Mouse (Mus musculus) embryonic facial prominence, embryonic 14.5 days (tissue): ENCODE results near the gene Orc1. TPM values are rescaled to one million over a fixed set of nuclear protein-coding genes. Genes with fewer than 3 reads are reported as not detected.

Experiments
- ATAC-seq: fragments of 200-750 bp; cut with Nextera tagmentation; 2 replicates; pipeline ENCODE4 v1.8.0; 2017; ENCODE audit warnings: low read depth, moderate number of reproducible peaks, moderate TSS enrichment
- DNase-seq: peaks from one replicate; pipeline ENCODE4 v3.0.0-alpha.2; 2015; ENCODE audit warnings: low spot score
- H3K27ac ChIP-seq: fragments of 300-500 bp; sonication (generic); replicated peaks from 2 replicates; pipeline ENCODE4 v1.5.1; 2014; ENCODE audit warnings: low read depth, mild to moderate bottlenecking, low read length, moderate library complexity
- H3K27me3 ChIP-seq: fragments of 300-500 bp; sonication (generic); replicated peaks from 2 replicates; pipeline ENCODE4 v1.6.1; 2014; ENCODE audit warnings: low read length; ENCODE audit not compliant: control insufficient read depth, insufficient read depth
- H3K36me3 ChIP-seq: fragments of 300-500 bp; sonication (generic); 2 replicates; pipeline ENCODE4 v1.6.1; 2014; ENCODE audit warnings: low read length, mixed read lengths; ENCODE audit not compliant: control insufficient read depth, insufficient read depth
- H3K4me1 ChIP-seq: fragments of 300-500 bp; sonication (generic); 2 replicates; pipeline ENCODE4 v1.6.1; 2014; ENCODE audit warnings: antibody characterized with exemption, low read length; ENCODE audit not compliant: control insufficient read depth, insufficient read depth
- H3K4me2 ChIP-seq: fragments of 300-500 bp; sonication (generic); 2 replicates; pipeline ENCODE4 v1.6.1; 2014; ENCODE audit warnings: low read depth, mild to moderate bottlenecking, low read length, moderate library complexity, mixed read lengths
- H3K4me3 ChIP-seq: fragments of 300-500 bp; sonication (generic); 2 replicates; pipeline ENCODE4 v1.5.1; 2014; ENCODE audit warnings: low read depth, mild to moderate bottlenecking, low read length
- H3K9ac ChIP-seq: fragments of 300-500 bp; sonication (generic); 2 replicates; pipeline ENCODE4 v1.6.1; 2014; ENCODE audit warnings: low read depth, mild to moderate bottlenecking, low read length, moderate library complexity, mixed read lengths
- H3K9me3 ChIP-seq: fragments of 300-500 bp; sonication (generic); 2 replicates; pipeline ENCODE4 v1.6.1; 2016; ENCODE audit warnings: low read length; ENCODE audit not compliant: control insufficient read depth
- WGBS: fragments of 180-500 bp; shearing (Covaris S2); extraction: QIAGEN DNeasy Blood & Tissue Kit; methylation state at CpG from one replicate; pipeline ENCODE4 v1.1.7; 2014; 5-methylcytosine and 5-hydroxymethylcytosine counted together
- polyA plus RNA-seq: library from polyadenylated mRNA; unstranded; fragments of >200 nt; fragmentation: Nextera tagmentation; extraction: Ambion mirVana; gene quantifications from 2 replicates; pipeline ENCODE4 v1.2.1, GENCODE M21; 2014

Orc1 gene
- polyA plus RNA-seq, 1 experiment from 2014 or later, result 7.8 TPM

DNA sequence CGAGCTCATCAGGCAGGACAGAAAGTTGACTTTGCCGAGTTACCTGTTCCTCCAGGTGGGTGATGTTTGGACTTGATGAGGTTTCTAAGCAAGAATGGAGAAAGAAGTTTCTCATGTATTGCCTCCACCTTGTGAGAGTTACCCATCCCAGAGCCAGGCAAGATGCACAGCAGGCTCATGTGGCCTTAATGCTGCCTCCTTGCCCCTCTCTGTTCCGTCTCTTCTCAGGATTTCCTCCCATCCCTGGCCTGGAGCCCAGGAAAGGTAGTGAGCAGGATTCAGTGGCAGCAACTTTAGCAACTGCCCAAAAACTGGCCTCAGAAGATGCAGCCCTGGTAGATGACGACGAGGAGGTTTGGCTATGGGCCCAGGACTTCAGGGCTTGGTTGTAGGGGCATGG, 47.8 kb downstream of the Orc1 start:
- Histone ChIP-seq H3K36me3 (peaks cover 85% of the 10 kb centered on the region), H3K4me1 (no peaks in the 10 kb centered on the region)
- 86% methylated on average over 5 of the region's 5 CpGs for WGBS

DNA sequence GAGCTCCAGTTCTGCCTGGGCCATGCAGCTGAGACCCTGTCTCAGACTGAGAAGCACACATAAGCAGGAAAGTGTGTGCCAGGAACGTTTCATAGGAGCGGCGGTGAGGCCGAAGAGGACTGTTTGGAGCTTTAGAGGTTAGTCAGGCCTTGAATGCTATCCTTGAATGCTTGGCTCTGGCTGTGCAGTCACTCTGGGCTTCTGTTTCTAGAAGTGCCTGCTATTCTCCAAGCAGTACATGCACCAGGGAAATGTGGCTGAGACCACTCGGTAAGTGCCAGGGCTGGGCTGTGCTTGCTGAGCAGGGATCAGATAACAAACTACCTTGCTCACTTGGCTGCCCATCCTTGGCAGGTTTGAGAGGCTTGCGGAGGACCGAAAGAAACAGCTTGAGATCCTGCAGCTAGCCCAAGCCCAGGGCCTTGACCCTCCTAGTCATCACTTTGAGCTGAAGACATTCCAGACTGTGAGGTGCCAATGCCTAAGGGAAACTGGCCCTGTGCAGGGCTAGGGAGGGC, 50.2 kb downstream of the Orc1 start:
- Histone ChIP-seq H3K36me3 (peaks cover 97% of the 10 kb centered on the region), H3K4me1 (no peaks in the 10 kb centered on the region), H3K9ac (no peak overlapping the region), H3K9me3 (no peaks in the 10 kb centered on the region), H3K4me2 (no peak overlapping the region), H3K4me3 (no peak overlapping the region), H3K27me3 (no peaks in the 10 kb centered on the region), H3K27ac (no peak overlapping the region)
- DNase-seq, result no peak
- WGBS, result 94% methylated on average over 7 of the region's 7 CpGs
- ATAC-seq, result no peak

More for the DNA sequence above, 47.8 kb downstream of the Orc1 start:
- Histone ChIP-seq H3K27ac (no peak overlapping the region), H3K4me2 (no peak overlapping the region), H3K27me3 (no peaks in the 10 kb centered on the region), H3K9me3 (no peaks in the 10 kb centered on the region), H3K4me3 (no peak overlapping the region), H3K9ac (no peak overlapping the region)
- no peak for ATAC-seq
- DNase-seq, result no peak

GRCm38 (mm10) chr4:108630096-108630495, 50.9 kb downstream of the Orc1 start:
- H3K4me3 ChIP-seq, result no peak overlapping the region
- H3K27me3 ChIP-seq, result no peaks in the 10 kb centered on the region
- DNase-seq (no peak), ATAC-seq (no peak)
- H3K4me1 ChIP-seq, result no peaks in the 10 kb centered on the region
- H3K9ac ChIP-seq, result no peak overlapping the region
- no peak overlapping the region for H3K27ac ChIP-seq
- H3K36me3 ChIP-seq, result peaks cover 97% of the 10 kb centered on the region
- H3K9me3 ChIP-seq, result no peaks in the 10 kb centered on the region
- H3K4me2 ChIP-seq, result no peak overlapping the region
- WGBS, result 88% methylated on average over 9 of the region's 9 CpGs

- 99% methylated on average over 4 of the region's 4 CpGs for WGBS
- Histone ChIP-seq H3K36me3 (peaks cover 94% of the 10 kb centered on the region), H3K27me3 (no peaks in the 10 kb centered on the region), H3K9me3 (no peaks in the 10 kb centered on the region), H3K4me1 (no peaks in the 10 kb centered on the region), H3K4me3 (no peak overlapping the region), H3K4me2 (no peak overlapping the region), H3K27ac (no peak overlapping the region), H3K9ac (no peak overlapping the region)
- DNase-seq, result no peak
- no peak for ATAC-seq
Measured at GRCm38 (mm10) chr4:108631616-108632015, 52.4 kb downstream of the Orc1 start.

- Histone ChIP-seq H3K4me2 (no peak overlapping the region), H3K4me3 (no peak overlapping the region), H3K27me3 (no peaks in the 10 kb centered on the region), H3K4me1 (no peaks in the 10 kb centered on the region), H3K36me3 (peaks cover 93% of the 10 kb centered on the region), H3K9ac (no peak overlapping the region), H3K27ac (no peak overlapping the region), H3K9me3 (no peaks in the 10 kb centered on the region)
- WGBS, result 85% methylated on average over 12 of the region's 12 CpGs
- DNase-seq (peak; percentile 42), ATAC-seq (peak; percentile 27; the same call in 1 of the 2 replicates)
Measured at GRCm38 (mm10) chr4:108633703-108634102, 54.5 kb downstream of the Orc1 start.

DNA sequence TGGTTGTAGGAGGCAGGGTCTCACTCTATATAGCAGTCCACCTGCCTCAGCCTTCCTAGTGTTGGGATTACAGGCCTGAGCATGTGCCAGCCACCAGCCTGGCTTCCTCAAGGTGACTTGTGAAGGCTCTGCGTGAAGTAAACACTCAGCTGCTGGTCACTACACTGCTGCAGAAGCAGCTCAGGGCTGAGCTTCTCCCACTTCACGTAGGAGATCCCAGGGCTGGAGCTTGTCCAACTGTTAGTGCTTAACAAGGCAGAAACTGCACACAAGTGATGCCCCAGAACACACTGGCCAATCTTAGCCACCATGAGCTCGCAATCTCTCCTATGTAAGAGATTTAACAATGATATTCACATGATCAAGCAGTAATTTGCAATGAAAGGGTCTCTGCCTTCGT, 55.5 kb downstream of the Orc1 start:
- H3K36me3 ChIP-seq, result peaks cover 89% of the 10 kb centered on the region
- ATAC-seq (no peak), DNase-seq (no peak)
- H3K4me2 ChIP-seq, result no peak overlapping the region
- H3K9ac ChIP-seq, result no peak overlapping the region
- WGBS, result 72% methylated on average over 4 of the region's 4 CpGs
- H3K9me3 ChIP-seq, result no peaks in the 10 kb centered on the region
- no peaks in the 10 kb centered on the region for H3K27me3 ChIP-seq
- no peak overlapping the region for H3K4me3 ChIP-seq
- H3K27ac ChIP-seq, result no peak overlapping the region
- H3K4me1 ChIP-seq, result no peaks in the 10 kb centered on the region

- Histone ChIP-seq H3K4me3 (no peak overlapping the region), H3K27me3 (no peaks in the 10 kb centered on the region), H3K4me2 (no peak overlapping the region), H3K4me1 (no peaks in the 10 kb centered on the region), H3K9ac (no peak overlapping the region), H3K27ac (no peak overlapping the region), H3K9me3 (no peaks in the 10 kb centered on the region), H3K36me3 (peaks cover 85% of the 10 kb centered on the region)
- DNase-seq (no peak), ATAC-seq (no peak)
Measured at GRCm38 (mm10) chr4:108635101-108635500, 55.9 kb downstream of the Orc1 start.

DNA sequence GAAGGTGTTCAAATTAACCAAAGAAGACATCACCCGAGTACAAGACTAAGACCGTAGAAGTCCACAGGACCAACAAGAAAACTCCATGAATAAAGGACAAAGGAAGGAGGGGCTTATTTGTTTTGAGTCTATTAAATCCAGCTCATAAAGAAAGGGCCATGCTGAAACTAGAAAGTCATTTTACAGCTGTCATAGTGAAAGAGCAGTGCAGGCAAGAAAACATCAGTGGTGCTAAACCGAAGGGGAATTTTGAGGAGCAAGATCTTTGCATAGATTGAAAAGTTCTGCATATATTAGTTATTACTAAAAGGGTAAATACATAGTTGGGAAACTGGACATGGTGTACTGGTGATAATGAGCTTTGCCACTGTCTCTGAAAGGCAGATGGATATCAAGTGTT, 58.5 kb downstream of the Orc1 start:
- Histone ChIP-seq H3K4me2 (no peak overlapping the region), H3K4me3 (no peak overlapping the region), H3K36me3 (peaks cover 79% of the 10 kb centered on the region), H3K9me3 (no peaks in the 10 kb centered on the region), H3K27me3 (no peaks in the 10 kb centered on the region), H3K27ac (no peak overlapping the region), H3K9ac (no peak overlapping the region), H3K4me1 (no peaks in the 10 kb centered on the region)
- WGBS, result 90% methylated on average over 3 of the region's 3 CpGs
- ATAC-seq (no peak), DNase-seq (no peak)

DNA sequence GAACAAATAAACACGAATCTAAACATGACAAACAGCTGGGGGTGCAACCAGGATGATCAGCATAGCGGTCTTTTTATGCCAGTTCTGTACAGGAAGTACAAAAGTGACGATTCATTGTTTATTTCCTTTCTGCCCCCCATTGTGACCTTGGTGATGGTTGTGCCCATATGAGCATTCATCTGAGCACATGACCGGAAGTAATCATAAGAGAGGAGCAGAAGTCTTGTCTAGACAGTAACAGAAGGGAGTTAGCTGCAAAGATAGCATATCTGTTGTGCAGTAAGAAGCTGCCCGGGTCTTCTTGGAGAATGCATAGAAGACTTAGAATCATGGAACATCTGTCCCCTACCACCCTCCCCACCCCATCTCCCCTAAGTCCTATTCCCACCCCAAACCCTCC, 59.5 kb downstream of the Orc1 start:
- H3K4me2 ChIP-seq, result no peak overlapping the region
- peaks cover 79% of the 10 kb centered on the region for H3K36me3 ChIP-seq
- no peaks in the 10 kb centered on the region for H3K4me1 ChIP-seq
- 84% methylated on average over 5 of the region's 5 CpGs for WGBS
- no peak for ATAC-seq
- no peak overlapping the region for H3K27ac ChIP-seq
- no peaks in the 10 kb centered on the region for H3K9me3 ChIP-seq
- no peak for DNase-seq
- no peak overlapping the region for H3K9ac ChIP-seq
- no peaks in the 10 kb centered on the region for H3K27me3 ChIP-seq
- no peak overlapping the region for H3K4me3 ChIP-seq
